Mouse (Mus musculus) kidney, embryonic 16.5 days (tissue): ENCODE measurements at regions not wholly inside any gene's neighbourhood (a gene's known extent, or its start where the extent isn't known, plus 50 kb on each side); places are given as distances from the start of the nearest gene placed in this dataset.

ENCODE experiments used
- ATAC-seq: fragments of 200-750 bp; cut with Nextera tagmentation; 2 replicates; pipeline ENCODE4 v1.8.0; 2017; ENCODE audit warnings: moderate TSS enrichment; ENCODE audit not compliant: low FRiP score, low TSS enrichment
- H3K27ac ChIP-seq: fragments of 300-500 bp; sonication (generic); 2 replicates; pipeline ENCODE4 v1.5.1; 2014; ENCODE audit warnings: low read length
- H3K27me3 ChIP-seq: fragments of 300-500 bp; sonication (generic); 2 replicates; pipeline ENCODE4 v1.6.1; 2014; ENCODE audit warnings: low read length, control low read depth, mixed read lengths; ENCODE audit not compliant: insufficient read depth
- H3K36me3 ChIP-seq: fragments of 300-500 bp; sonication (generic); 2 replicates; pipeline ENCODE4 v1.6.1; 2014; ENCODE audit warnings: low read length, control low read depth, mixed read lengths; ENCODE audit not compliant: insufficient read depth
- H3K4me1 ChIP-seq: fragments of 300-500 bp; sonication (generic); 2 replicates; pipeline ENCODE4 v1.6.1; 2014; ENCODE audit warnings: low read length, control low read depth, mixed read lengths; ENCODE audit not compliant: insufficient read depth
- H3K4me2 ChIP-seq: fragments of 300-500 bp; sonication (generic); replicated peaks from 2 replicates; pipeline ENCODE4 v1.6.1; 2014; ENCODE audit warnings: low read depth, low read length
- H3K4me3 ChIP-seq: fragments of 300-500 bp; sonication (generic); 2 replicates; pipeline ENCODE4 v1.5.1; 2014; ENCODE audit warnings: mild to moderate bottlenecking, low read length
- H3K9ac ChIP-seq: fragments of 300-500 bp; sonication (generic); replicated peaks from 2 replicates; pipeline ENCODE4 v1.6.1; 2014; ENCODE audit warnings: low read length
- H3K9me3 ChIP-seq: fragments of 300-500 bp; sonication (generic); 2 replicates; pipeline ENCODE4 v1.6.1; 2016; ENCODE audit warnings: low read length, control low read depth
- WGBS: fragments of 180-500 bp; shearing (Covaris S2); extraction: QIAGEN DNeasy Blood & Tissue Kit; methylation state at CpG from one replicate; pipeline ENCODE4 v1.1.7; 2014; 5-methylcytosine and 5-hydroxymethylcytosine counted together

DNA sequence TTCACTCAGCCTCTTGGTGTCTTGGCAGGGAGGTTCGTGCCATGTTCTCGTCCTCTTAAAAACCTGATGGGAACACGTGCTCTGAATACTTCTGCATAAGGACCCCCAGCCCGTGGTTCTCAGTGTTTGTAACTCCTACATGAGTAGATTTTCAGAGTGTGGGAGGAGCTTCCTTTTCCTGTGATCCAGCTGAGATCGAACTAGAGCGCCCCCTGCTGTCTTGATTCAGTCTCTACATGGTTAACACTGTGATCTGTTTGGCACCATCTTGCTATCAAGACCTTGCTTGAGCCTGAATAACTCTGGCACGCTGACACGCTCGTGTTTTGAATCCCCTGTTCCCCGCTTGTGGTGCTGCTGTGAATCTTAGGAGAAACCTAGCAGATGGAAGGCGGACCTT lies 83.9 kb downstream of the Tex29 start:
- Histone ChIP-seq H3K27ac (no peak overlapping the region), H3K4me2 (no peak overlapping the region), H3K4me3 (no peak overlapping the region), H3K36me3 (no peaks in the 10 kb centered on the region), H3K9ac (no peak overlapping the region), H3K27me3 (0 out of 2 replicates have a peak, but pooled peaks cover 3% of the 10 kb centered on the region), H3K9me3 (peaks cover 4% of the 10 kb centered on the region; the same call in 1 of the 2 replicates), H3K4me1 (no peaks in the 10 kb centered on the region)
- 67% methylated on average over 11 of the region's 11 CpGs for WGBS
- ATAC-seq, result no peak

DNA sequence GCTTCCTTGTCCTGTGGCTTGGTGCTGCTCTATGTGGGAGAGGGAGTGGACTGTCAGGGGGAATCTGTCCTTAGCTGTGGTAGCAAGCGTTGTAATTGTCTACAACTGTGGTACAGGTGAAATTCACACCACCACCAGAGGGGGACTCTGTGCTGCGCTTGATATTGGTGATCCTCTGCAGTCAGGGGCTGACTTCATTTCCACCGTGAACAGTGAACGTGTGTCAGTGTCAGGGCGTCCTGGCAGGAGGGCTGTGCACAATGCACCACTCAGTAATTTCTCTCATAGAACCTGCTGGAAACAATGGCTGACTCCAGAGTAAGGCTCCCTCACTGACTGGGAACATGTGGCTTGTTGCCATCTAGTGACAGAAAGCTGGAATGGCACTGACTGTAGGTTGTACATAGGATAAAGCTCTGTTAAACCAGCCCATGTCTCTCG lies 102.6 kb downstream of the Tex29 start:
- Histone ChIP-seq H3K9ac (no peak overlapping the region), H3K9me3 (no peaks in the 10 kb centered on the region), H3K4me2 (no peak overlapping the region), H3K4me3 (no peak overlapping the region), H3K4me1 (no peaks in the 10 kb centered on the region), H3K27ac (no peak overlapping the region), H3K36me3 (no peaks in the 10 kb centered on the region), H3K27me3 (no peaks in the 10 kb centered on the region)
- WGBS, result 33% methylated on average over 6 of the region's 6 CpGs
- ATAC-seq, result peak; percentile 80

DNA sequence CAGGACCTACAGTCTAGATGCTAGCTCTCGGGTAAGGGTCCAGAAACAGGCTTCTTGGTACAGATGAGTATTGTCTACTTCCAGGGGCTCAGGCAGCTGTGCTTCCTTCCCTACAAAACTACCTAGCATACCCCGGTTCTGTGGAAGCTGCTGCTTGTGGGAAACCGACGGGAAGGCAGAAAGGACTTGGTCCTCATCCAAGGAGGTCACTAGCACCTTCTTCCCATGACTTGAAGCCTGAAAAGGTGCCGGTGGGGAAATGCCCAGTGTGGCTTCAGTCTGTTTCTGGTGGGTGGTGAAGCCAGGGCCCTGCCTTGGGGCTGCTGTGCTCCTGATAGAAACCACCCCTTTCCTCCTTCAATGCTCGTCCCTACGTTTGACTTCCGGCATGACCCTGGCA lies 107.5 kb downstream of the Tex29 start:
- 86% methylated on average over 8 of the region's 8 CpGs for WGBS
- no peaks in the 10 kb centered on the region for H3K4me1 ChIP-seq
- no peak for ATAC-seq

DNA sequence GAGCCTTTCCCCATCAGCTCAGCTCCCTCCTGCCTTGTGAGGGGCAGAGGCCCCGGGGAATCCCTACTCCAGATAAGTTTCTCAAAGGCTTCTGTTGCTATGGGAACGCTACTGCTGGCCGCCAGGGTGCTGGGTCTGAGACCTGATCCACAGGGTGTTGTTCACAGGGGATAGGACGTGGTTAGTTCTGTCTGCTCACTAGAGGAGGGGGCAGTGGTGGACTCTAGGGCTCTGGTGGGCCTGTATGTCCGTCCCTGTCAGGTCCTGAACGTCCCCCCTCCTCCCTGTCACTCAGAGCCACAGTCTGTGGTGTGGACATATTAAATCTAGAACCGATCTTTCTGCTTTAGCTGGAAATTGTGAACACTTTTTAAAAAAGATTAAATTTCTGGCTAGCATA lies 116.0 kb downstream of the Tex29 start:
- ATAC-seq, result no peak
- no peaks in the 10 kb centered on the region for H3K4me1 ChIP-seq
- no peak overlapping the region for H3K9ac ChIP-seq
- peaks cover 4% of the 10 kb centered on the region; the same call in 1 of the 2 replicates for H3K9me3 ChIP-seq
- no peak overlapping the region for H3K27ac ChIP-seq
- WGBS, result 27% methylated on average over 7 of the region's 7 CpGs
- H3K27me3 ChIP-seq, result peaks cover 4% of the 10 kb centered on the region; the same call in 1 of the 2 replicates
- no peak overlapping the region for H3K4me3 ChIP-seq
- H3K4me2 ChIP-seq, result no peak overlapping the region
- H3K36me3 ChIP-seq, result no peaks in the 10 kb centered on the region

More for the DNA sequence above, 107.5 kb downstream of the Tex29 start:
- Histone ChIP-seq H3K27me3 (no peaks in the 10 kb centered on the region), H3K4me2 (no peak overlapping the region), H3K9me3 (peaks cover 4% of the 10 kb centered on the region; the same call in 1 of the 2 replicates), H3K36me3 (no peaks in the 10 kb centered on the region), H3K27ac (no peak overlapping the region), H3K4me3 (no peak overlapping the region), H3K9ac (no peak overlapping the region)

DNA sequence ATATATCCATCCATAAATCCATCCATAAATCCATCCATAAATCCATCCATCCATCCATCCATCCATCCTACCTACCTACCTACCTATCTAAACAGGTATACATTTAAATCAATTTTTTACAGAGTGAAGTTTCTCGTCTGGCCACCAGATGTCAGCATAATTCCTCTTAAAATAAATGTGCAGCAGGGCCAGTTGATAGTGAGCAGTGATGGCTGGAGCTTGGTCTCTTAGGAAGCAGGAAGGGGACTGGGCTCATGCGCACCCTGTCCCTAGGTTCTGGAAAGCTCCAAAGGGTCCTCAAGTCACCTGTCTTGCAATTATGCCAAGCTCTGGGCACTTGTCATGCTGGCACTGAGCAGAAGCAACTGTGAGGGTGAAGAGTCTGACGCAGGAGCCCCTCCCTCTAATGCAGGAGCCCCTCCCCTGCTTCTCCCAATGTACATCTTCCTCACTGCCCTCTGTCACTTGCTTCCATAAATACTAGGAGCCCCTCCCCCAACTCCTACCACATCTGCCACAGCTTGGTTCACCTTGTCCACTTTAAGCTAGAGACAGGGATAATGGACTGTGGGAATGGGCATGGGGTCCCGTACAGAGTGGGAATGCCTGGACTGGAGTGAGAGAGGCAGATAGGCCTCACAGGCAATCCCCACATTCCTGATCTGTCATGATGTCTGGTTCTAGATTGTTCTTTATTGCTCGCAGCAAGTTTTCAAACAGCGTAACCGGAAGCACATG lies 116.9 kb downstream of the Tex29 start:
- Histone ChIP-seq H3K4me1 (no peaks in the 10 kb centered on the region), H3K4me2 (no peak overlapping the region), H3K9ac (no peak overlapping the region), H3K27me3 (peaks cover 4% of the 10 kb centered on the region; the same call in 1 of the 2 replicates), H3K36me3 (no peaks in the 10 kb centered on the region), H3K9me3 (no peaks in the 10 kb centered on the region), H3K4me3 (no peak overlapping the region), H3K27ac (no peak overlapping the region)
- 68% methylated on average over 7 of the region's 7 CpGs for WGBS
- peak; percentile 72; the same call in 1 of the 2 replicates for ATAC-seq

DNA sequence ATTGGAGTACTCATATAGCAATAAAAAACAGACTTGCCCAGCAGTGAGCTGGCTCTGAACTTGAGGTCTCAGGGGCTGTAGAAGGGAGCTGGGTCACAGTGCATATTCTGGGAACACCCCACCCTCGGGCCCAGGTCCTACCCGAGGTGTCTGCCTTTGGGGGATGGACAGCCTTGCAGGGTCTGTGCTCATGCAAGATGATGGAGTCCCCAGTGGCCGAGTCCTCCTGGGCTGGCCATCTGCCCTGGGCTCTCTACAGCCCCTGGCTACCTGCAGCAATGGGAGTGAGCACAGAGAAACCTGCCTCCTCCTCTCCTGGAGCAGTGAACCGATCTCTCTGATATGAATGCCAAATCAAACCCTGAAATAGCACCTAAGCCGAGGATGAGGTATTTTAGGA lies 117.9 kb downstream of the Tex29 start:
- H3K4me2 ChIP-seq, result no peak overlapping the region
- no peak overlapping the region for H3K9ac ChIP-seq
- no peak overlapping the region for H3K4me3 ChIP-seq
- 64% methylated on average over 5 of the region's 5 CpGs for WGBS
- no peaks in the 10 kb centered on the region for H3K36me3 ChIP-seq
- no peaks in the 10 kb centered on the region for H3K9me3 ChIP-seq
- no peak for ATAC-seq
- H3K27ac ChIP-seq, result no peak overlapping the region
- peaks cover 5% of the 10 kb centered on the region for H3K4me1 ChIP-seq
- H3K27me3 ChIP-seq, result peaks cover 4% of the 10 kb centered on the region; the same call in 1 of the 2 replicates

DNA sequence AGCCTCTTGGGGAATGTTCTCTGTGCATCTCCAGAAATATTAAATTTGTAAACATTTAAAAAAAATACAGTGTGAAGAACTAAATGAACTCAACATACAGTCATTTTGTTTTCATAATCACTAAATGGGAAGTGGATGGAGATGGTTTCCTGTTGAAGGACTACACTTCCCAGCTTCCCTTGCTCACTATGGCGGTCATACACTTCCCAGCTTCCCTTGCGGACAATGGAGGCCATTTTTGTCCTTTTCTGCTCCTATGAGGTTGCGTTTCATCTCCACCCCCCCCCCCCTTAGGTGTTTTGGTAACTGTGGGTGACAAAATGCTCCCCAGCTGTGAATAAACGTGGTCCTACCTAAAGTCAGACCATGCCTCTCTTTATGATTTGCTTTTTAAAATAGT lies 119.2 kb downstream of the Tex29 start:
- peaks cover 4% of the 10 kb centered on the region; the same call in 1 of the 2 replicates for H3K27me3 ChIP-seq
- H3K9ac ChIP-seq, result no peak overlapping the region
- H3K36me3 ChIP-seq, result no peaks in the 10 kb centered on the region
- WGBS, result 81% methylated on average over 4 of the region's 4 CpGs
- H3K4me2 ChIP-seq, result no peak overlapping the region
- H3K4me3 ChIP-seq, result no peak overlapping the region
- no peaks in the 10 kb centered on the region for H3K9me3 ChIP-seq
- peaks cover 7% of the 10 kb centered on the region for H3K4me1 ChIP-seq
- no peak for ATAC-seq
- H3K27ac ChIP-seq, result no peak overlapping the region

DNA sequence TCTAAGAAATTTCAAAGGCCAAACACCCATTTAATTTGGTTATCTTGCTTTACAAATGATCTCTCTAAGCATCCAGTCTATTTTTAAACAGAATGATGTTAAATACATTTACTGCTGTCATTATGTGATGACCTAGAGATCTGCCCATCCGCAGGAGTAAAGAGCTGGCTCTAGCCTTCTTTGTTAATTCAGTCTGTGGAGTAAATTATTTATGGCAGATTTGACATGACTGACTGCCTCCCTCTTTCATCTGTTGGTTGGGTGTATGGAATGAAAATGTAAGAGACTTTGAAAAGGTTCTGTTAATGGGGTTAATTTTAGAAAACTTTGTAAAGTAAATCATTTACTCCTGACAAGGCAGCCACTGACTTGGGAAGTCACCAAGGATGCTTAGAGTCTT lies 123.3 kb downstream of the Tex29 start:
- H3K4me2 ChIP-seq, result no peak overlapping the region
- H3K27me3 ChIP-seq, result no peaks in the 10 kb centered on the region
- H3K9me3 ChIP-seq, result no peaks in the 10 kb centered on the region
- H3K4me3 ChIP-seq, result no peak overlapping the region
- no peaks in the 10 kb centered on the region for H3K36me3 ChIP-seq
- H3K9ac ChIP-seq, result no peak overlapping the region
- no peak overlapping the region for H3K27ac ChIP-seq
- H3K4me1 ChIP-seq, result peaks cover 7% of the 10 kb centered on the region
- ATAC-seq, result peak; percentile 77
- WGBS, result 33% methylated on average over 1 of the region's 1 CpGs

DNA sequence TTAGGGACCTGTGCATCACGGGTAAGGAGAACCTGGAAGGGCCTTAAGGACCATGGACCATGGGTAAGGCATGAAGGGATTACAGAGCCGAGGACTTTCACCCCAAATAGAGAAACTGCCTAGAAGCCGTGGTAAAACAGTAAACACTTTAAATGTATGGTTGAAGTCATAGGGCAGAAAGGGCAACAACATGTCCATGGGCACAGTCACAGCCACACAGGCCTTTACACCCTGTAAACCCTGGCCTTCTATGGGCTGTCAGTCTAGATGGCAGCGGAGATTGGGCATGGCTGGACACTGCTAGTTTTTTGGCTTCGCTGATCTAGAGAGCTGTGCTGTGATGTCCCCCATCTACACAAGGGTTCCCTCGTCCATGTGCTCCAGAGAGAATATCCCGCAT lies 127.4 kb downstream of the Tex29 start:
- no peaks in the 10 kb centered on the region for H3K27me3 ChIP-seq
- peaks cover 7% of the 10 kb centered on the region for H3K4me1 ChIP-seq
- no peaks in the 10 kb centered on the region for H3K36me3 ChIP-seq
- 0 out of 2 replicates have a peak, but pooled peaks have one; percentile 51 for ATAC-seq
- no peaks in the 10 kb centered on the region for H3K9me3 ChIP-seq
- no peak overlapping the region for H3K4me3 ChIP-seq
- no peak overlapping the region for H3K9ac ChIP-seq
- no peak overlapping the region for H3K4me2 ChIP-seq
- WGBS, result 86% methylated on average over 7 of the region's 7 CpGs
- no peak overlapping the region for H3K27ac ChIP-seq

DNA sequence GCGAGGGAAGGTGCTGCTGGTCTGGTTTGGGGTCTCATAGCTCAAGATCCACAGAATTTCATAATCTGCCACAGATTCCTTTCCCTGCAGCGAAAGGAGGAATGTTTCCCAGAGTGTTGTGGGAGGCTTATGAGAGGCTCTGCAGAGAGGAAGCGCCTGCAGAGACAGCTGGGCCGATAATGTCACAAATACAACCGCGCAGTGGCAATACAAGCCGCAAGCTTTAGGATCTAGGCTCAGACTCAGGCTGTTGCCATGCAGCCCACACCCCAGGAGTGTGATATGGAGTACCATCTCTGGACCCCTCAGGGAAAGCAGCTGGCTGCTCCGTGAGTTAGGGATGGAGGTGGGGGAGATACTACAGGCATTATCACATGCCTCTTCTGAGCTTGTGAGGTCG lies 130.2 kb downstream of the Tex29 start:
- H3K27ac ChIP-seq, result no peak overlapping the region
- peaks cover 4% of the 10 kb centered on the region; the same call in 1 of the 2 replicates for H3K4me1 ChIP-seq
- 87% methylated on average over 9 of the region's 9 CpGs for WGBS
- H3K4me3 ChIP-seq, result no peak overlapping the region
- no peak overlapping the region for H3K4me2 ChIP-seq
- no peak overlapping the region for H3K9ac ChIP-seq
- H3K9me3 ChIP-seq, result no peaks in the 10 kb centered on the region
- no peaks in the 10 kb centered on the region for H3K27me3 ChIP-seq
- H3K36me3 ChIP-seq, result no peaks in the 10 kb centered on the region
- ATAC-seq, result no peak
